Mouse (Mus musculus) small intestine, adult 2 months (tissue): ENCODE data around the gene Ssbp3.

Source experiments
- CTCF ChIP-seq: fragments of 200-500 bp; IDR thresholded peaks from 2 replicates; pipeline ENCODE4 v1.5.1; 2012; ENCODE audit warnings: low read depth, mild to moderate bottlenecking, control low read depth, inconsistent platforms, low read length, moderate library complexity, mixed read lengths; ENCODE audit not compliant: insufficient replicate concordance, insufficient read length; ENCODE audit errors: extremely low read depth
- POLR2A ChIP-seq: fragments of 200-500 bp; IDR thresholded peaks from 2 replicates; pipeline ENCODE4 v1.6.1; 2012; ENCODE audit warnings: low read depth, mild to moderate bottlenecking, control low read depth, inconsistent platforms, low read length, moderate library complexity

DNA sequence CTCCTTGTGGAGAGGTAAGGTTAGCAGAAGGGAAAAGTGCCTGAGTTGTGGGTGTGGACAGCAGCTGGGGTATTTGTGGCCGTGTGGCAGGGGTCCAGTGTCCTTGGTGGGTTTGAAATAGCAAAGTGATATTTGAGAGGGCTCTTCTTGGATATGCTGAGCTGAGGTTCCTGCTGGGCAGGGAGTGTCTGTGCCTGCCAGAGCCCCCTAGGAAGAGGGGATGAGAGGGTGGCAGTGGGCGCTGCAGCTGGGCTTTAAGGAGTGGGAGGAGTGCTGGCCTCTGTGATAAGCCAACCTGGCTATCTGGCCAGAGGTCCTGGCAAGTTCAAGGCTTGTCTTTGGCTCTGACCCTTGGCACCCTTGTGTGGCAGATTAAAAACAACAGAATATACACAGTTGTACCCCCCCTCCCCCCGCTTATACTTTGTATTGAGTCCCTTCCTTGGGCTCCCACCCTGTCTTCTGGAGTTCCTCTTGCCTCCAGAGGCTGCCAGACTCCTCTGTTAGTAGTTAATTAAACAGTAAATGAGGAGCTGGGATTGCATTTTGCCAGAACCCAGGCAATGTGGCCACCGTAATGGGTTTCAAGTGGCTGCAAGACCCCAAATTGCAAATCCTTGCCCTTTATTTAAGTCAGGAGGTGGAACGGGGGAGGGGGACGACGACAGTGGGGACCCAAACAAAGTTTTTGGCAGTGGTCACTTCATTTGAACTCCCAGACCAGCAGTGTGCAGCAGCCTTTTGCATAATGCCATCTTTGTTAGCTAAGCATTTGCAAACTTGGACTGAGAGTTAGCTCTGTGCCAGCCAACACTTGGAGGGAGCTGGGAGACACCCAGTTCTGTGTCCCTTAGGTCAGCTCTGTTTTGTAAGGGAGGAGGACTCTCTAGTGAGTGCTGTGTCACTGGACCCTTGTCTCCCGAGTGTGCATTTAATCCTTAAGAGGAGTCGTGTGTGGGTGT lies 11.2 kb downstream of the Ssbp3 start:
- no peak for TF ChIP-seq POLR2A
- TF ChIP-seq CTCF = no peak
